Mouse (Mus musculus) ZHBTc4 (cell line): ENCODE measurements around the gene Gm49378.
A peak's percentile ranks its signal among the peaks of the same experiment; 100 is the strongest.

Source experiments
- DNase-seq: peaks from one replicate; pipeline ENCODE4 v3.0.0-alpha.2; 2011; ENCODE audit warnings: low read depth, low spot score

The Gm49378 gene

DNA sequence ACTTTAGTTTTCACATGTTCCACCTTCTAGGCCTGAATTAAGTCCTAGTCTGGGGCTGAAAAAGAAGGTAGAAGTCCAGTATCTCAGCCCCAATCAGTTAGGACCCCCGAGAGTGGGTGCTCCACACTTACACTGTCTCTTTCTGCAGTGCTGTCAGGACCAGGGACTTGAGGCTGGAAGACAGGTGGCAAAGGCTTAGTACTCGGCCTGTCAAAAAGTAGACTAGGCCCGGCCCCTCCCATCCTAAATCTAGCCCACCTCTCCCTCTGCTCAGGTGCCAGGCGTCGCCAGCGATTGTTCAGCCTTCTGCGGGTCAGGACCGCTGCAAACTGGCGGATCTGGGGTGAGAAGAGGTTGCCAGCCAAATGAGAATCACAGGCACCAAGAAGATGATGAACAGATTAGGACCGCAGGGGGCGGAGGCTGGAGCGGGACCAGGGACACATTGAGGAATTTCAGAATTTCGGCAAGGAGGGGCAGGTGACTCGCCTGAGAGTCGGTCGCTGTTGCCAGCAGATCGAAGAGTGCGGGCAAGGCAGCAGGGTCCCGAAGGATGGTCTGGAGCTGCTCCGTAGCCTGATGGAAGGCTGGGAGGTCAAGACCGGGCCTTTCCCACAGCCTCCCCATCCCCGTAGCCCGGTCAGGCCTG lies 2.7 kb downstream of the Gm49378 start:
- peak; percentile 71 for DNase-seq

DNA sequence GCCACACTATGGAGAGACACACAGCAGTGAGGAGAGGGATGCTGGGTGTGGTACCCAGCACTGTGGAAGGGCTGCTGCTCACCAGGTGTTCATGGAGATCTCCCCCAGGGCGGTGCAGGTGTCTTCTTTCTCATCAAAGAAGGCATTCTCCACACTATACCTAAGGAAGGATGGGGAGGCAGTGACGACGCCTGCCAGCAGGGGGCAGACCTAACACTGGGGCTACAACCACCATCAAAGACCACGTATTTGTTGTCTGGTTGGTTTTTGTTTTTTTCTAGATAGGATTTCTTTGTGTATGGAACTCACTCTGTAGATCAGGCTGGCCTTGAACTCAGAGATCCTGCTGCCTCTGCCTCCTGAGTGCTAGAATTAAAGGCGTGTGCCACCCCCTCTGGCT lies 8.4 kb downstream of the Gm49378 start:
- peak; percentile 78 for DNase-seq

DNA sequence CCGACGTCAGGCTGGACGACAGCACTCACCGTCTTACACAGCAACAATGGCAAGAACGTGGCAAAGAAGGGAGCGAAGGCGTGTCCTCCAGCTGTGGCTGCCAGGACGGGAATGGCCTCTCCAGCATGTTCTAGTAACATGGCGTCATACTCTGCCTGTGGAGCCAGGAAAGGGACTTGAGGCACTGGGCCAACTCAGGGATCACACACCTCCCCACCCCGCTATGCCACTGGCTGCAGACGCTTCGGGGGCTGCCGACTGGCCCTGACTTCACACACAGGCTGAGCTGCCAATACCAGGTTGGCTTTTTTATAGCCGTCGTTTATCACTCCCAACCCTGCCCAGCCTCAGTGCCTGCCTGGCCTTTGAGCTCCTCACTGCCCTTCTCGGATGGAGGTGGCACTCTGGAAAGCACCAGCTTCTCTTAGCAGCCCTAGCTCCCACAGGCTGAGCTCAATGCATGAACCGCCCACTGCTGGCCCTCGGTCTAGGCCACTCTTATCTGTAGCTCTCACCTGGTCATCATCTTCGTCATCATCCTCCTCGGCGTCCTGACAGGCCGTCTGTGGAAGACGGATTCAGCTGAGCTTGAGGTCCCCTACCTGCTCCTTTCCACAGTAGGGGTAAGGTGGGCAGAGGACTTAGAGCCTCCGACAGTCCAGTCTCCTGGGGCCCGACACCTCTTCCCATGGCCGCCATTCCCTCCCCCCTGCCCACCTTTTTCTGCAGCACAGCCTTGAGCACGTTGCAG lies 9.4 kb downstream of the Gm49378 start:
- DNase-seq: no peak

DNA sequence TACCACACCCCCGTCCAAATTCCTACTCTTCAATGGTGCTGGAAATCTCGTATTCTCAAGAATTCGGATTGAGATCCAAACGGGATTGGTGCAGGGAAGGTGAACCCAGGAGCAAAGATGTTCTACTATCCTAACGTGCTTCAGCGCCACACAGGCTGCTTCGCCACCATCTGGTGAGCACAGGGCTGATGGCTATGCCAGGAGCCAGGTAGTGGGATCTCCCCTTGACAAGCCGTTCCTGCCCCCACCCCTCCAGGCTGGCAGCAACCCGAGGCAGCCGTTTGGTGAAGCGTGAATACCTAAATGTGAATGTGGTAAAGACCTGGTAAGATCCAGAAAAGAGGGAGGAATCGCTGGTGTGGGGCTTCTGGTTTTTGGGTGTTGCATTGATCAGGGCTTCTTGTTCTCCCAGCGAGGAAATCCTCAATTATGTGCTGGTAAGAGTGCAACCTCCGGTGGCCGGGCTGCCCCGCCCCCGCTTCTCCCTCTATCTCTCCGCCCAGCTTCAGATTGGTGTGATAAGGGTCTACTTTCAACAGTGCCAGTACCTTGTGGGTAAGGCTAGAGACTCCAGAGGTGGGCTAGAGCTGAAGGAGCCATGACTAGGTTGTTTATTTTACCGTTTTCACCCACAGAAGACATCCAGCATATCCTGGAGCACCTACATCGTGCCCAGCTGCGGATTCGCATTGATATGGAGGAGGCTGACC lies 19.1 kb downstream of the Gm49378 start:
- no peak for DNase-seq

DNA sequence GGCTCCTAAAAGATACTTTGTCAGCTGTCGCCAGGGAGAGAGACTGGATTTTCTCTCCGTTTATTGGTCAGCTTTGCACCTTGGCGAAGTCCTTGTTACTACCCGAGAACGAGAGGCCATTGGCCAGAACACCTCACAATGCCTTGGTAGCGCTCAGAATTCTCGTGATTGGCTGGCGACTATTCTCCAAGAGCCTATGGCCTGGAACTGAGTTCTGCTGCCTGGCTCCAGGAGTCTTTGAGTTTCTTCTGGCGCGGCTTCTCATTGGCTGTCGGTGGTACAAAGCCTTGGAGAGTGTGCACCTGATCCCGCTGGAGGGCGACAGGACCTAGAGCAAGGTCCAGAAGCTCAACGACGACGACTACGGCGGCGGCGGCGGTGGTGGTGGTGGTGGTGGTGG lies 19.9 kb downstream of the Gm49378 start, which contains the start of gene Rec8:
Gene Rec8, plus strand, starts transcription at position 216 of the 400 bp plus-strand sequence.
- peak; percentile 96 for DNase-seq

DNA sequence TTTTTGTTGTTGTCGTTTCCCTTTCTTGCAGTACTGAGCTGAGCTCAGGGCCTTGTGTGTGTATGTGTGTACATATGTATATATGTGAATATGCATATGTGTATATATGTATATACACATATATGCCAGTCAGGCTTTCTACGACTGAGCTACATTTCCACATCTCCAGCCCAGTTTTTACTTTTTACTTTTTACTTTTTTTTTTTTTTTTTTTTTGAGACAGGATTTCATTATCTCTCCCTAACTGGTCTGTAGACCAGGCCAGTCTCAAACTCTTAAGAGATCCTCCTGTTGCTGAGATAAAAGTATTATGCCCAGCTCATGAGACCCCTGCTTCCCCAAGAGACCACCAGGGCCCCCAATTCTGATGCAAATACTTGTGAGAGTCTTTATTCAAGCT lies 20.9 kb downstream of the Gm49378 start:
- DNase-seq: no peak

DNA sequence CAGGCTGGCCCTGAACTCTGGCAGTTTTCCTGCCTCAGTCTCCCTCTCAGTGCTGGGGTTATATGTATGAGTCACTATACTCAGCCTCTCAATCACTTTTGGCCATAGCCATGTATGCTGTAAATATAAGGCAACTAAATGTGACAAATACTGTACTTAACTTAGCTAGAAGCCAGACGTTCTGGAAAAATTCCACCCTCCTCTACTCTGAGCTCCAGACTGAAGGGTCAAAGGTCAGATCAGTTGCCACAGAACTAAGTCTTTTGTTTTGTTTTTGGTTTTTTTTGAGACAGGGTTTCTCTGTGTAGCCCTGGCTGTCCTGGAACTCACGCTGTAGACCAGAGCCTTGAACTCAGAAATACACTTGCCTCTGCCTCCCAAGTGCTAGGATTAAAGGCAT lies 21.8 kb downstream of the Gm49378 start:
- DNase-seq: no peak

DNA sequence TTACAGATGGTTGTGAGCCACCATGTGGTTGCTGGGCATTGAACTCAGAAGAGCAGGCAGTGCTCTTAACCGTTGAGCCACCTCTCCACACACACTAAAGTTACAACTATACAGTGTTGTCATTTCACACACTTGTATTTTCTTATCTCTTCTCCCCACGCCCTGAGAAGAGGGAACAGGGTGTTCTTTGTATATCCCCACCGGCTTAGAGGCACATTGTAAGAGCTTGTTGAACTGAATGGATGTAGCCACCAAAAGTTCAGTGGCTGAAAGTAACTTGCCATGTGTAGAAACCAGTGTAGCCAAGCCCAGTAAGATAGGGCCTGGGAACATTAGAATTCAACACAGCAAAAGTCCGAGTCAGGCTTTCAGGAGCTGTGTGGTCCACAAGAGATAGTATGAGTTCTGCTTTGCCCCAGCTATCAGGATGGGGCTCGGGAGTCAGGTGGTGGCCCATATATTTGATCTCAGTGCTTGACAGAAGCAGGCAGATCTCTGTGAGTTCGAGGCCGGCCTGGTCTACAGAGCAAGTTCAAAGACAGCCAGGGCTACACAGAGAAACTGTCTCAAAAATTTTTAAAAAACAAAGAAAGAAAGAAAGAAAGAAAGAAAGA lies 23.0 kb downstream of the Gm49378 start:
- no peak for DNase-seq

DNA sequence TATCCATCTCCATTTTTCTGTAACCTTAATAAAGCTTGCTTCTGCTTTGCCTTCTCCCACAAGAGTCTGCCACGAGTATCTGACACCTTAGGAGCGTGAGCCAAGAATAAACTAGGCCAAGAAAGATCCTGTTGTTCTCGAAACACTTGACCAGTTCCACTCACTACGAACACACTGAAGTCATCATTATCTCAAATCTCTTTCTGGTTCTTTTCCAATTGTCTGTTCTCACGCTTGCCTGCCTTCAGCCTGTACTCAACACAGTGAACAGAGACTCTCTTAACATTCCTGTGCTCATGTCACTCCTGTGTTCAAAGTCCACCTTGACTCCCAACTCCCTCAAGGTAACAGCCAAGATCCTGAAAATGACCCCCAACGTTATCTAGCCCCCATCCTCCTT lies 24.3 kb downstream of the Gm49378 start:
- no peak for DNase-seq

DNA sequence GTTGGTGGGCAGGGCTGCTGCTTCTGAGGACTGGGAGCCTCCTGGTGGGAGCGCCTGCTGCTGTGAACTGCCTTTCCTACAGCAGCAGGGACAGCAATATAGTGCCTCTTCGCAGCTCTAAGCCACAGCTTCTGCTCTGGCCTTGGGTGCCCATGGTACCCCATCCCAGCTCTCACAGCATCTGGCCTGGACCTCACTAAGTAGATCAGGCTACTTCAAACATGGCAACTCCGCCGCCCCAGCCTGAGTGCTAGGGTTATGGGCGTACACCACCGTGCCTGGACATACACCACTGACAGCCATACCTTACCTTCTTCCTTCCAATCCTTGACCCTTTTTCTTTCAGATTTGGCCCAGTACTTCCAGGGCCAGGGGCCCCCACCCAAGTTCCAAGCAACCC lies 29.4 kb downstream of the Gm49378 start:
- no peak for DNase-seq

DNA sequence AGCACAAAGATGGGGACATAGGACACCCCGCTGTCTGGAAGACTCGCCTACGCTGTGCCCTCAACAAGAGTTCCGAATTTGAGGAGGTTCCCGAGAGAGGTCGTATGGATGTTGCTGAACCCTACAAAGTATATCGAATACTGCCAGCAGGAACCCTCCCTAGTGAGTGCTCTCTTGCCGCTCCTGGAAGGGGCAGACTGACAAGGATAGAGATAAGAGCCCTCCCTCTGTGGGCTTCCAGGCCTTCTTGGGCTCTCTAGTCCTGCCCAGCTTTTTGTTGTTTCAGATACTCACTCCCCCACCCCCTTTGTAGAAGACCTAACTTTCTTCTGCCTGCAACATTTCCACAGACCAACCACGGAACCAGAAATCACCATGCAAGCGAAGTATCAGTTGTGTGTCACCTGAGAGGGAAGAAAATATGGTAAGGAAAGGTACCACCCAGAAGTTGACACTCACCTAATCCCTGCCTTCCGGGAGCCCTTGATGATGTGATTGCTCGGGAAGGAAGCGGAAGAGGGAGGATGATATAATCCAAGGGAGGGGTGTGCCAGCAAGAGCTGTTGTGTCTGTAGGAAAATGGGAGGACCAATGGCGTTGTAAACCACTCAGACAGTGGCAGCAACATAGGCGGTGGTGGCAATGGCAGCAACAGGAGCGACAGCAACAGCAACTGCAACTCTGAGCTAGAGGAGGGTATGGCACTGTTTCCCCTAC lies 31.8 kb downstream of the Gm49378 start:
- DNase-seq: peak; percentile 48

DNA sequence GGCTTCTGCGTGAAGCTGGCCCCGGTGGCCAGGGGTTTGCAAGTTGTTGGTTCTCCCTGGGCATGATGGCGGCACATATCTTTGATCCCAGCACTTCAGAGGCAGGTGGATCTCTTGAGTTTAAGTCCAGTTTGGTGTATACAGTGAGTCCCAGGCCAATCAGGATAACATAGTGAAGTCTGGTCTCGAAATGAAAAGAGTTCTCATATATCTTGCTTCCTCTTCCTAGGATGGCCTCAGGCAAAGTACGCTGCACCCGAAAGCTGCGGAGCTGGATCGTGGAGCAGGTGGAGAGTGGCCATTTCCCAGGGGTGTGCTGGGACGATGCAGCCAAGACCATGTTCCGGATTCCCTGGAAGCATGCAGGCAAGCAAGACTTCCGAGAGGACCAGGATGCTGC lies 32.9 kb downstream of the Gm49378 start:
- DNase-seq: peak; percentile 53

DNA sequence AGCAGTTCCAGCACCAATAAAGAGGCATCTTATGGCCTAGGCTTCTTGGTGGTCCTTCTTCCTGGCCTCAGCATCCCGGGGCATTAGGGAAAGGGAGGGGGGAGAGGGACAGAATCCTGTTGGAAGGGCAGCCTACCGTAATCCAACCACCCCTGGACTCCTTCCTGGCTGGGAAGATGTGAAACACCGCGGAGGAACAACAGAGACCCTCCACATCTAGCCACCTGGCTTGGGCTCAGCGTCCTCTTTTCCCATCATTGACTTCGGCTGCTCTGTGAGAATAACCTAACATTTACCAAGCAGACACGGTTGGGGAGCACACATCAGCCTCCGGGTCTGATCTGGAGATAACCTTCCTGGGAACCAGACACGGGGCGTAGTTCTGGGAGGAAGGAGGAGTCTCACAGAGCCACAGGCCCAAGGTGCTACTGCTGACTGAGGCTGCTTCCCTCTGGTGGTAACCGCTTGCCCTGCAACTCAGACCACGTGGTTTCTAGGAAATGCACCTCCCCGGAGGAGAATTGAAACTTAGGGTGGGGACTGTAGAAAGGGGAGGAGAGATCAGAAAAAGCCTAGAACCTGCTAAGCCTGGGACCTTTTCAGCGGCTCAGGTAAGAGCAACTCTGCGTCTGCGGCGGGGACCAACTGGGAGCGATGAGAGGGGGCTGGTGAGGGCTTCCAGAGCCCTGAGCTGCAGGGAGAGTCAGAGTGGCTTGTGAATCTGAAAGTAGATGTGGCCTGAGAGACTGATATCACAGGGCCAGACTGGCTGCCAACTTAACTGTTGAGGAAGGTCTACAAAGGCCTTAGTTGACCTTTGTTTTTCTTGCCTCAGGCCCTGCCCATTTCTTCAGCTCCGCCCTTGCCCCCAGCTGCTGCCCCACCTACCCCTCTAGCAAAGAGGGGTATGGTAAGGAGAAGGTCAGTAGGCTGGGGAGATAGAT lies 33.8 kb downstream of the Gm49378 start:
- peak; percentile 98 for DNase-seq

DNA sequence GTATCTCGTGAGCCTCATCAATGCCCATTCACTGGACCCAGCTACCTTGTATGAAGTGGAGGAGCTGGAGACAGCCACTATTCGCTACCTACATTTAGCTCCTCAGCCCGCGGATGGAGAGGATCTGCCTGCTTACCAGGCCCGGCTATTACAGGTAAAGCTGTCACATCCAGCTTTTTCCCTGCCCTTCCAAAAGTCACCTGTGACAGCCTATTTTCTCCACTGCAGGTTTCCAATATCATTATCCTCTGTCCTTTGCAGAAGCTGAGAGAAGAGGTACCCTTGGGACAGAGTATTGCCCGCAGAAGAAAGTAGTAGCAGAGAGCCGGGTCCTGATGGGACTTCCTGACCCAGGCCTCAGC lies 34.4 kb downstream of the Gm49378 start, which contains the start of gene Irf9:
Gene Irf9, plus strand, starts transcription at position 301 of the 362 bp plus-strand sequence.
- no peak for DNase-seq

DNA sequence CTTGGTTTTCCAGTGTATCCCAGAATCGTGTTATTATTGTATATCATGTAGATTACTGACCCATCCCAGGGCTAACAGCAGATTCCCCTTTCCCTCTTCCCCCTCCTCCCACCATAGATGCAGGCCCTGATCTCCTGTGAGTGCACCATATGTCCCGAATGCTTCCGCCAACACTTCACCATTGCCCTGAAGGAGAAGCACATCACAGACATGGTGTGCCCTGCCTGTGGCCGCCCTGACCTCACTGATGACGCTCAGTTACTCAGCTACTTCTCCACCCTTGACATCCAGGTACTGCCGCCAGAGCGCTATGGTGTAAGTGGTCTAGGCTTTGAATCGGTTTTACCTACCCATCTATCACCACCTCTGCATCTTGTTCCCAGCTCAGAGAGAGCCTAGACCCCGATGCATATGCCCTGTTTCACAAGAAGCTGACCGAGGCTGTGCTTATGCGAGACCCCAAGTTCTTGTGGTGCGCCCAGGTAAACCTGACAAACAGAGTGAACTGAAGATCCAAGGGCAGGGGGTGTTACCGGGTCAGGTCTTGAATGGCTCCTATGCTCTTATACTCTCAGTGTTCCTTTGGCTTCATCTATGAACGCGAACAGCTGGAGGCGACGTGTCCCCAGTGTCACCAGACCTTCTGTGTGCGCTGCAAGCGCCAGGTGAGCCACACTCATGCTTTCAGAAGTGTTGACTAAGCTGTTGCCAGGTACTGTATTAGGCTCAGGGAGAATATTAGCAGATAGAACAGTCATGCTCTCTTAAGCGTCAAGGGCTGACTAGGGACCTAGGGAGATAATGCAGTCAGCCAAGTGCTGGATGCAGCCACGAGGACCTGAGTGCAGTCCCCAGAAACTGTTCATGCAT lies 38.9 kb downstream of the Gm49378 start:
- no peak for DNase-seq

DNA sequence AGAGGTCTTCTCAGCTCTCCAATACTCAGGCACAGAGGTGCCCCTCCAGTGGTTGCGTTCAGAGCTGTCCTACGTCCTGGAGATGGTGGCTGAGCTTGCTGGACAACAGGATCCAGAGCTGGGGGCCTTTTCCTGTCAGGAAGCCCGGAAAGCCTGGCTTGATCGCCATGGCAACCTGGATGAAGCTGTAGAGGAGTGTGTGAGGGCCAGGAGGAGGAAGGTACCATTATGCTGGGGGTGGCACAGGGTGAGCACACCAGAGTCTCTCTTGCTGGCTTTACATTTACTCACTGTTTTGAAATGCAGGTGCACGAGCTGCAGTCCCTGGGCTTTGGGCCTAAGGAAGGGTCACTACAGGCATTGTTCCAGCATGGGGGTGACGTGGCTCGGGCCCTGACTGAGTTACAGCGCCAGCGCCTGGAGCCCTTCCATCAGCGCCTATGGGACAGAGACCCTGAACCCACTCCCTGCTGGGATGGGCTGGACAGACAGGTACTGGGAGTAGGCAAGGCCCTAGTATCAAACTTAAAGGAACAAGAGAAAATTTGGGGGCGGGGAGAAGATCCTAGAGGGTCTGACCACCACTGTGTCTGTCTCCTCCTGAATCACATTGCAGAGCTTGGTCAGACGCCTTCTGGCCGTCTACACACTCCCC lies 41.5 kb downstream of the Gm49378 start:
- no peak for DNase-seq

DNA sequence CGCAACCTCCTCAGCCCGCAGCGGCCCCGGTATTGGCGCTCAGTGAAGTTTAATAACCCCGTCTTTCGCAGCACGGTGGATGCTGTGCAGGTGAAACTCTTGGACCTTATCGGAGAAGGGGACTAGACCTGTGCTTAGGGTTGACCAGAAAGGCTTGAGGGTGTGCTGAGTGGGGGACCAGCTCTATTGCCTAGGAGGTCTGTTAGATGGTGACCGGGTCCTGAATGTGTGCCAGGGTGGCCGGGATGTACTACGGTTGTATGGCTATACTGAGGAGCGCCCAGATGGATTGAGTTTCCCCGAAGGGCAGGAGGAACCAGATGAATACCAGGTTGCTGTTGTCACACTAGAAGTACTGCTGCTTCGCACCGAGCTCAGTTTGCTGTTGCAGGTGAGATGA lies 45.5 kb downstream of the Gm49378 start:
- DNase-seq: no peak

DNA sequence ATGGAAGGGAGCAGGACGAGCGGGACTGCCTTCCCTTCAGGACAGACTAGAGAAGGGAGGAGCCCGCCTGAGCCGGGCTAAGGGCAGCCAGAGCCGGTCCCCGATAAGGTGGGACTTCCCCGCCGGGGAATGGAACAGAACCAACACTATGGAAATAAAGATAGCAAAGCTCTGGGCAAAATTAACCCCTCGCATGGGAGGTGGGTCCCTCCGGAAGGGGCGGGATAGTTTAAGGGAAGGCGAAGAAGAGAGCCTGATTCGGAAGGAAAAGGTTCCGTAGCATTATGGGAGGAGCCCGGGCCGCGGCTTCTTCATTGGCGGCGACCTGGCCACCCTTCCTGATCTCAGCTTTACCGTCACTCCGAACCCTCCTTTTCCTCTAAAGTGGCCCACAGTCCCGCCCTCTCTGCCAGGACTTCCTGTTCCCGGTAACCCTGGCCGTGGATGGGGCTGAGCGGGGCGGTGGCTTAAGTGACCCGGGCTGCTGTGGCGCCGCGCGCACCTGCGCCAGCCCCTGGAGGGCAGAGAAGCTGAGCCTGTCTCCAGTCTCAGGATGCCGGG lies 46.3 kb downstream of the Gm49378 start, which contains the start of gene Rnf31:
Gene Rnf31, plus strand, starts transcription at position 378 of the 561 bp plus-strand sequence.
- peak; percentile 98 for DNase-seq
